8 mouse cellular contexts compared by ENCODE assay signal in genomic region chr17:24162584-24163175, GRCm38 (mm10). TPM values are rescaled to one million over a fixed set of nuclear protein-coding genes. Genes with fewer than 3 reads are reported as not detected.
DNase-seq lines count a peak whose midpoint lies in the region; ATAC-seq and TF ChIP-seq lines count a peak whose summit lies in the region.

No protein-coding gene starts in this region.

- H3K4me3 ChIP-seq in heart, adult 2 months = peak overlapping the region; percentile 83
- H3K4me3 ChIP-seq in heart, embryonic 14.5 days (ENCODE audit: control insufficient read depth in 1 of 2, insufficient read depth in 1 of 2, low read depth in 1 of 2, low read length in 2 of 2) = peak overlapping the region; percentile 76 to 93

- 9% methylated on average over 17 of the region's 17 CpGs for WGBS in heart, adult 2 months
- WGBS in heart, embryonic 14.5 days = 16% methylated on average over 17 of the region's 17 CpGs

- TF ChIP-seq EP300 in heart, adult 2 months (IDR thresholded peaks at IDR 0.05; ENCODE audit: insufficient read depth, low read depth, low read length) = no peak

- no peak for TF ChIP-seq CTCF in heart, adult 2 months (IDR thresholded peaks at IDR 0.05)

- H3K36me3 ChIP-seq in heart, adult 2 months (ENCODE audit: control insufficient read depth, insufficient read depth, low read length) = no peaks in the 10 kb centered on the region
- H3K36me3 ChIP-seq in heart, embryonic 14.5 days (ENCODE audit: control insufficient read depth, insufficient read depth, low read length) = peaks cover 36% of the 10 kb centered on the region

- no peaks in the 10 kb centered on the region for H3K79me2 ChIP-seq in heart, adult 2 months (replicated peaks; ENCODE audit: control insufficient read depth, insufficient read depth, low read length)

- H3K9ac ChIP-seq in heart, adult 2 months (ENCODE audit: low read depth, low read length) = peak overlapping the region; percentile 85
- H3K9ac ChIP-seq in heart, embryonic 14.5 days (ENCODE audit: low read length) = peak overlapping the region; percentile 91

- DNase-seq in heart, adult 2 months = peak in 1 of 2 experiments; percentile 42
- no peak for DNase-seq in heart, postnatal 25 days (ENCODE audit: low spot score)
- DNase-seq in brain, adult 2 months (ENCODE audit: low read depth, low spot score) = peak; percentile 39
- DNase-seq in kidney, postnatal 25 days = peak; percentile 93 to 94
- DNase-seq in layer of hippocampus, postnatal 25 days (ENCODE audit: extremely low spot score in 1 of 2, low spot score in 1 of 2) = no peak
- no peak for DNase-seq in right cerebral cortex, adult 2 months (ENCODE audit: low spot score in 2 of 2)

- H3K4me1 ChIP-seq in heart, adult 2 months (ENCODE audit: control insufficient read depth, insufficient read depth, low read length) = peaks cover 5% of the 10 kb centered on the region
- peaks cover 6 to 12% of the 10 kb centered on the region in 2 experiments for H3K4me1 ChIP-seq in heart, embryonic 14.5 days (ENCODE audit: control insufficient read depth in 2 of 2, insufficient read depth in 2 of 2, low read length in 2 of 2)

- H3K9me3 ChIP-seq in heart, embryonic 14.5 days (ENCODE audit: control insufficient read depth, low read length) = no peaks in the 10 kb centered on the region

- ATAC-seq in heart, embryonic 14.5 days (ENCODE audit: insufficient number of reproducible peaks, insufficient read depth, low FRiP score, low read depth) = peak; percentile 9; the same call in 1 of the 2 replicates
- peak; percentile 36 for ATAC-seq in megakaryocyte progenitor cell, adult 5-6 weeks (replicated peaks; ENCODE audit: poor library complexity)

- H3K27ac ChIP-seq in heart, adult 2 months = peak overlapping the region; percentile 86
- peak overlapping the region in 1 of 2 experiments; percentile 87; a peak in 3 of 4 replicates for H3K27ac ChIP-seq in heart, embryonic 14.5 days (replicated peaks in 1 of 2; ENCODE audit: control insufficient read depth in 1 of 2, insufficient read depth in 1 of 2, low read depth in 2 of 2, low read length in 2 of 2)

- H3K4me2 ChIP-seq in heart, embryonic 14.5 days (ENCODE audit: low read length) = peak overlapping the region; percentile 97

- H3K27me3 ChIP-seq in heart, adult 2 months (ENCODE audit: control insufficient read depth, insufficient read depth, low read length) = no peaks in the 10 kb centered on the region
- H3K27me3 ChIP-seq in heart, embryonic 14.5 days (ENCODE audit: control insufficient read depth, insufficient read depth, low read length) = no peaks in the 10 kb centered on the region

- TF ChIP-seq POLR2A in heart, adult 2 months (IDR thresholded peaks at IDR 0.05; ENCODE audit: insufficient read depth, low read depth, low read length) = no peak

- intact Hi-C loops in heart, adult 2 months (cut with DNase I) = no loop called here
- intact Hi-C loops in heart, postnatal 25 days (cut with DNase I) = no loop called here

RNA-seq across cellular contexts. Expression of gene Amdhd2, which starts 0.9 kb away (rescaled TPM):
- total RNA-seq in heart, adult 2 months (2021) = 10 to 100 TPM in 1 of 2 experiments, 1 to 10 TPM in 1; 9.0 to 10.2 TPM
- 11.5 and 17.7 TPM in 2 replicates for polyA plus RNA-seq in heart, adult 2 months (2012; rRNA removed)
- total RNA-seq in heart, postnatal 25 days (2021) = 1 to 10 TPM; 9.1 to 9.6 TPM
- polyA plus RNA-seq in heart, embryonic 14.5 days (2014; fragmentation: Nextera tagmentation; extraction: Ambion mirVana) = 23.6 and 26.0 TPM in 2 replicates
- 21.9 and 33.7 TPM in 2 replicates for total RNA-seq in megakaryocyte progenitor cell, adult 5-6 weeks (2015)
- total RNA-seq in megakaryocyte progenitor cell, adult 5-6 weeks (2017) = 65.1 and 65.5 TPM in 2 replicates
- total RNA-seq in layer of hippocampus, postnatal 25 days (2021) = 10 to 100 TPM; 36.3 to 38.4 TPM

RNA-seq across cellular contexts. Expression of gene Atp6v0c, which starts 6.8 kb away (rescaled TPM):
- 100 to 1,000 TPM; 219 to 255 TPM for total RNA-seq in heart, adult 2 months (2021)
- 732 and 788 TPM in 2 replicates for polyA plus RNA-seq in heart, adult 2 months (2012; rRNA removed)
- 100 to 1,000 TPM; 225 to 246 TPM for total RNA-seq in heart, postnatal 25 days (2021)
- 581 and 616 TPM in 2 replicates for polyA plus RNA-seq in heart, embryonic 14.5 days (2014; fragmentation: Nextera tagmentation; extraction: Ambion mirVana)
- total RNA-seq in megakaryocyte progenitor cell, adult 5-6 weeks (2015) = 405 and 437 TPM in 2 replicates
- 109 and 145 TPM in 2 replicates for total RNA-seq in megakaryocyte progenitor cell, adult 5-6 weeks (2017)
- total RNA-seq in layer of hippocampus, postnatal 25 days (2021) = 1,000 to 10,000 TPM; 1,231 to 1,342 TPM

RNA-seq across cellular contexts. Expression of gene Pdpk1, which starts 12.0 kb away (rescaled TPM):
- 10 to 100 TPM; 42.5 to 49.1 TPM for total RNA-seq in heart, adult 2 months (2021)
- 10.4 and 20.6 TPM in 2 replicates for polyA plus RNA-seq in heart, adult 2 months (2012; rRNA removed)
- 10 to 100 TPM; 45.0 to 46.1 TPM for total RNA-seq in heart, postnatal 25 days (2021)
- polyA plus RNA-seq in heart, embryonic 14.5 days (2014; fragmentation: Nextera tagmentation; extraction: Ambion mirVana) = 44.5 and 45.6 TPM in 2 replicates
- total RNA-seq in megakaryocyte progenitor cell, adult 5-6 weeks (2015) = 33.3 and 36.3 TPM in 2 replicates
- total RNA-seq in megakaryocyte progenitor cell, adult 5-6 weeks (2017) = 41.1 and 49.5 TPM in 2 replicates
- total RNA-seq in layer of hippocampus, postnatal 25 days (2021) = 100 to 1,000 TPM; 102 to 108 TPM

RNA-seq across cellular contexts. Expression of gene Tbc1d24, which starts 42.7 kb away (rescaled TPM):
- 10 to 100 TPM; 10.3 to 11.0 TPM for total RNA-seq in heart, adult 2 months (2021)
- 11.3 and 29.1 TPM in 2 replicates for polyA plus RNA-seq in heart, adult 2 months (2012; rRNA removed)
- 1 to 10 TPM; 8.3 to 9.4 TPM for total RNA-seq in heart, postnatal 25 days (2021)
- 4.3 and 4.5 TPM in 2 replicates for polyA plus RNA-seq in heart, embryonic 14.5 days (2014; fragmentation: Nextera tagmentation; extraction: Ambion mirVana)
- 3.6 and 6.4 TPM in 2 replicates for total RNA-seq in megakaryocyte progenitor cell, adult 5-6 weeks (2015)
- 6.4 and 6.6 TPM in 2 replicates for total RNA-seq in megakaryocyte progenitor cell, adult 5-6 weeks (2017)
- total RNA-seq in layer of hippocampus, postnatal 25 days (2021) = 10 to 100 TPM; 60.1 to 64.2 TPM

RNA-seq across cellular contexts. Expression of gene Ntn3, which starts 46.7 kb away (rescaled TPM):
- 1 to 10 TPM in 1 of 2 experiments, under 1 TPM in 1; 0.97 to 1.0 TPM for total RNA-seq in heart, adult 2 months (2021)
- 0.64 and 1.1 TPM in 2 replicates for polyA plus RNA-seq in heart, adult 2 months (2012; rRNA removed)
- total RNA-seq in heart, postnatal 25 days (2021) = under 1 TPM; 0.64 to 0.73 TPM
- polyA plus RNA-seq in heart, embryonic 14.5 days (2014; fragmentation: Nextera tagmentation; extraction: Ambion mirVana) = 1.3 and 1.6 TPM in 2 replicates
- total RNA-seq in megakaryocyte progenitor cell, adult 5-6 weeks (2015) = 0.15 TPM in 1 of 2 replicates, not detected in the other
- 0.12 and 0.30 TPM in 2 replicates for total RNA-seq in megakaryocyte progenitor cell, adult 5-6 weeks (2017)
- total RNA-seq in layer of hippocampus, postnatal 25 days (2021) = 10 to 100 TPM; 10.8 to 11.0 TPM

Comparison
In these comparisons a context has a peak if more than half of its experiments do, and no peak if none do; other contexts are left out.
1. DNase-seq: peak in brain, adult 2 months (single experiment) and kidney, postnatal 25 days (2 of 2); none in heart, postnatal 25 days (single experiment), layer of hippocampus, postnatal 25 days (0 of 2) and right cerebral cortex, adult 2 months (0 of 2).